Comparison of ENCODE assay signal across 20 mouse cellular contexts in the genomic region with DNA sequence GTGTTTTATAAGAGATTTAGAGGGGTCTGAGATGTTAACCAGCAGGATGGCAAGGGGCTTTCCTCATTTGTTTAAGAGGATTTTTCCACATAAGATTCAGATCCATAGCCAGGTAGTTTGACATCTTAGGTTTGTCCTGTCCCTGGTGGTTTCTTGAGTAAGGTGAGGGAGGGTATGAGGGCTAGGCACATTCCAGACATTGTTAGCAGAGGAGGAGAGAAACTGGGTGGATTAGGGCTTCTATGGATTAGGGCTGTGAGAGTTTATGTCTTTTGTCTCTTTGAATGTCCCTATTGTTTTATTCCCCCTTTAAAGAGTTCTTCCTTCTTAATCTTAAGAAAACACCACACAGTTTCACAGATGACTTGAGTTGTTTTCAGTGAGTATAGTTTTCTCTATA.
DNase-seq lines count a peak whose midpoint lies in the region; TF ChIP-seq lines count a peak whose summit lies in the region.
"Had no signal": no experiment of that assay in that cellular context is flagged by ENCODE, and none has a peak within 500 bp of the region (broad histone marks: within the 10 kb centered on the region; RNA-seq: fewer than 3 reads in every experiment).

No protein-coding gene starts in this region.

- intact Hi-C loops in heart, postnatal 10 days (cut with DNase I), result no loop called here
- intact Hi-C loops in left cerebral cortex, adult 2 months (cut with DNase I), result no loop called here

- no peak for TF ChIP-seq CTCF in left cerebral cortex, adult 2 months (IDR thresholded peaks at IDR 0.05)

- no peak overlapping the region for H3K27ac ChIP-seq in left cerebral cortex, adult 2 months
- H3K27ac ChIP-seq: embryonic facial prominence, embryonic 10.5 days; embryonic facial prominence, embryonic 12.5 days; forebrain, embryonic 13.5 days; forebrain, embryonic 15.5 days had no signal

- DNase-seq in heart, adult 11 months, result peak; percentile 15
- DNase-seq in heart, postnatal 10 days, result no peak
- DNase-seq in R1 (ENCODE audit: low read depth, low spot score) (peak; percentile 87), ZHBTc4 (ENCODE audit: low read depth, low spot score) (peak; percentile 82)
- DNase-seq in frontal cortex, adult 2 months (ENCODE audit: extremely low spot score in 1 of 2, low spot score in 1 of 2), result no peak
- no peak for DNase-seq in left cerebral cortex, adult 2 months (ENCODE audit: extremely low spot score in 1 of 2, low spot score in 2 of 2)
- DNase-seq: adrenal gland, adult 8-10 months; adrenal gland, postnatal 14 days; adrenal gland, postnatal 36 days; B cell, adult 2 months; cerebellum, adult 11-12 months; cerebellum, adult 2 months; cerebellum, adult 9-10 months; cerebellum, postnatal 10 days; cerebellum, postnatal 25 days; forebrain, postnatal 0 days had no signal

- H3K4me3 ChIP-seq in left cerebral cortex, adult 2 months, result no peak overlapping the region
- H3K4me3 ChIP-seq: embryonic facial prominence, embryonic 10.5 days; embryonic facial prominence, embryonic 12.5 days; forebrain, embryonic 13.5 days; forebrain, embryonic 15.5 days had no signal

Comparison
In these comparisons a context has a peak if more than half of its experiments do, and no peak if none do; other contexts are left out.
1. DNase-seq: peak in heart, adult 11 months (single experiment), R1 (single experiment) and ZHBTc4 (single experiment); none in heart, postnatal 10 days (0 of 2), frontal cortex, adult 2 months (0 of 2) and left cerebral cortex, adult 2 months (0 of 2).